Mouse (Mus musculus): ENCODE measurements around the gene H2-Eb2. TPM values are rescaled to one million over a fixed set of nuclear protein-coding genes. Genes with fewer than 3 reads are reported as not detected.

Gene H2-Eb2
- polyA plus RNA-seq (2012; ENCODE audit: insufficient read depth, insufficient read length, low replicate concordance, missing spikeins) = not detected in 2 replicates

DNA sequence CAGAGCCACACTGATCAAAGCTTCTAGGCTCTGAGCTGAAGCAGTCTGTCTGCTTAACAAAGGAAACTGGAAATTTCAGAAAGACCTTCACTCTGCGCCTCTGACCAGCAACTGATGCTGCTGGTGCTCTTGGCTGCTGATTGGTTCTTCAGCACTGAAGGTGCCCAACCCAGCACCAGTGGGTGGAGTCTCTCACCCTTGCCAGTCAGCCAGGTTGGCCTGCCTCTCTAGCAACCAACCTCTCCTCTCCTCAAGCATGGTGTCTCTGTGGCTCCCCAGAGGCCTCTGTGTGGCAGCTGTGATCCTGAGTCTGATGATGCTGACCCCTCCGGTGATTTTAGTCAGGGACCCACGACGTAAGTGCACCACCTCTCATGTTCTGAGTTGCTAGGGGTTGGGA, at the start of gene H2-Eb2:
Gene H2-Eb2 (plus strand): TSS at position 230 of the 400 bp plus-strand sequence.
- no peak within 1 kb of the TSS for H3K27ac ChIP-seq (ENCODE audit: insufficient read depth, low read depth, low read length)
- no peak for TF ChIP-seq POLR2A (IDR thresholded peaks at IDR 0.05; ENCODE audit: insufficient read depth, low read depth, low read length)
- no peak for TF ChIP-seq CTCF (IDR thresholded peaks at IDR 0.05; ENCODE audit: insufficient read depth, low read depth, low read length)
- no peak within 1 kb of the TSS for H3K4me3 ChIP-seq (ENCODE audit: insufficient read depth, low read depth, low read length)
- no peaks in the 10 kb centered on the region for H3K4me1 ChIP-seq (ENCODE audit: control insufficient read depth, insufficient read depth, low read length)
- WGBS = 58% methylated on average over 4 of the region's 4 CpGs

DNA sequence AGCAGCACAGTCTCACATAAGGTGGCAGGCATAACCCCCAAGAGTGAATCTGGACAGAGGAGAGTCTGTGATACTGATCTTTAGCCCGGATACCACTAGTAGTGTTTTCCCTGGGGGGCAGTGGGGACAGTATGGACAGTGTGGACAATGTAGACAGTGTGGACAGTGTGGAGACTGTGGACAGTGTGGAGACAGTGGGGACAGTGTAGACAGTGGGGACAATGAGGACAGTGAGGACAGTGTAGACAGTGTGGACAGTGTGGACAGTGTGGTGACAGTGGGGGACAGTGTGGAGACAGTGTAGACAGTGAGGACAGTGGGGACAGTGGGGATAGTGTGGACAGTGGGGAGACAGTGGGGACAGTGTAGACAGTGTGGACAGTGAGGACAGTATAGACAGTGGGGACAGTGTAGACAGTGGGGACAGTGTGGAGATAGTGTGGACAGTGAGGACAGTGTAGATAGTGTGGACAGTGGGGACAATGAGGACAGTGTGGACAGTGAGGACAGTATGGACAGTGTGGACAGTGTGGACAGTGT, 44.9 kb upstream of the H2-Eb2 start:
- H3K4me3 ChIP-seq (ENCODE audit: insufficient read depth, low read depth, low read length) = no peak overlapping the region

DNA sequence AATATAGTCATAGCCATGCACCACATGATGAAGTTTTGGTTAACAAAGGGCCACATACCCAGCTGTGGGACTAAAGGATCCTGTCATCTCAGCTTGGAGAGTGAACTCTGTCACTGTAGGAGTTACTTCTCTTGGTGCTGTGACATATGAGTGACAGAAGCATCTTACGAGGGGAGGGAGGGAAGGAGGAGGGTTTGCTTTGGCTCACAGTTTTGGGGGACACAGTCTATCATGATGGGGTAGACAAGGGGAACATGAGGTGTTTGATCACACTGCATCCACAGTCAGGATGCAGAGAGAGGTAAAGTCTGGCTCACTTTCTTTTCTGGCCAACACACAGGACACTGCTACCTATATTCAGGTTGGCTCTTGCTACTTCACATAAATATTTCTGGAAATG, 43.6 kb upstream of the H2-Eb2 start:
- Histone ChIP-seq H3K4me3 (ENCODE audit: insufficient read depth, low read depth, low read length) (no peak overlapping the region), H3K4me1 (ENCODE audit: control insufficient read depth, insufficient read depth, low read length) (no peaks in the 10 kb centered on the region), H3K27ac (ENCODE audit: insufficient read depth, low read depth, low read length) (no peak overlapping the region)
- 78% methylated on average over 1 of the region's 1 CpGs for WGBS
- TF ChIP-seq CTCF (IDR thresholded peaks at IDR 0.05; ENCODE audit: insufficient read depth, low read depth, low read length) (no peak), POLR2A (IDR thresholded peaks at IDR 0.05; ENCODE audit: insufficient read depth, low read depth, low read length) (no peak)

More for the DNA sequence above, 44.9 kb upstream of the H2-Eb2 start:
- no peak overlapping the region for H3K27ac ChIP-seq (ENCODE audit: insufficient read depth, low read depth, low read length)
- no peaks in the 10 kb centered on the region for H3K4me1 ChIP-seq (ENCODE audit: control insufficient read depth, insufficient read depth, low read length)
- WGBS = 78% methylated on average over 1 of the region's 1 CpGs
- no peak for TF ChIP-seq CTCF (IDR thresholded peaks at IDR 0.05; ENCODE audit: insufficient read depth, low read depth, low read length)
- TF ChIP-seq POLR2A (IDR thresholded peaks at IDR 0.05; ENCODE audit: insufficient read depth, low read depth, low read length) = no peak

DNA sequence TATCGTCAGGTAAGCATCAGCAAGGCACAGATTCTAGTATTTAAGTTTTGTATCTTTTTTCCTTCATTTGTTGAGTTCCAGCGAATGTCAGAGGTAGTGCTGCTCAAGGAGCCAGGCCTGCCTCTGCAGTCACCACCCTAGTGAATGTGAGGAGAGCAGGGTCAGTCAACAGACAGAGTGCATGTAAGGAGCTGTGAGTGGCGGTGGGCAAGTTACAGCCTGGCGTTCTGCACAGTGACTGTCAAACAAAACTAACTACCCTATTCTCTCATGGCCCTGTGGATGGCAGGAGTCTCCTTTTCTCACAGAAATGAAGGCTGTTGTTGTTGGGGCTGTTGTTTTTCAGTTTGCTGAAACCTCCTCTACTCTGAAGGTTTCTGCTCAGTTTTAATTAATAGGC, 40.1 kb upstream of the H2-Eb2 start:
- TF ChIP-seq POLR2A (IDR thresholded peaks at IDR 0.05; ENCODE audit: insufficient read depth, low read depth, low read length) (no peak), CTCF (IDR thresholded peaks at IDR 0.05; ENCODE audit: insufficient read depth, low read depth, low read length) (no peak)
- H3K27ac ChIP-seq (ENCODE audit: insufficient read depth, low read depth, low read length) = no peak overlapping the region
- H3K4me1 ChIP-seq (ENCODE audit: control insufficient read depth, insufficient read depth, low read length) = no peaks in the 10 kb centered on the region
- no peak overlapping the region for H3K4me3 ChIP-seq (ENCODE audit: insufficient read depth, low read depth, low read length)
- WGBS = 77% methylated on average over 4 of the region's 4 CpGs

DNA sequence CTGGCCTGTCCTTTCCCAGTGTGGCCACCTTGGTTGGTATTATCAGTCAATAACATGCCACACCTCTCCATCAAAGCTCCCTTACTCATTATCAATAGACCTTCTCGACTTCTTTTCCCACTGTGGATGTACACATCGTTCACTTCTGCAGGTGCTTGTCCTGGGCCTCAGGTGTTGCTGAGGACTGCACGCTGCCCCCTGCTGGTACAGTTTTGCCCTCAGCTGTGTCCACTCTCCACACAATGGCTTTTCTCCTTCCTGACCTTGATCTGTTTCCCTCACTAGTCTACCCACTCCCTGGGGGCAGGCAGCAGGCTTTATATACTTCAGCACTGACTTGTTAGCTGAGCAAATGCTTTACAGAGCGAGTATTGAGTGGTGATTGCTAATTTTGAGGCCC, 39.6 kb upstream of the H2-Eb2 start:
- 41% methylated on average over 4 of the region's 4 CpGs for WGBS
- Histone ChIP-seq H3K4me1 (ENCODE audit: control insufficient read depth, insufficient read depth, low read length) (no peaks in the 10 kb centered on the region), H3K4me3 (ENCODE audit: insufficient read depth, low read depth, low read length) (no peak overlapping the region), H3K27ac (ENCODE audit: insufficient read depth, low read depth, low read length) (no peak overlapping the region)
- TF ChIP-seq POLR2A (IDR thresholded peaks at IDR 0.05; ENCODE audit: insufficient read depth, low read depth, low read length) = no peak

DNA sequence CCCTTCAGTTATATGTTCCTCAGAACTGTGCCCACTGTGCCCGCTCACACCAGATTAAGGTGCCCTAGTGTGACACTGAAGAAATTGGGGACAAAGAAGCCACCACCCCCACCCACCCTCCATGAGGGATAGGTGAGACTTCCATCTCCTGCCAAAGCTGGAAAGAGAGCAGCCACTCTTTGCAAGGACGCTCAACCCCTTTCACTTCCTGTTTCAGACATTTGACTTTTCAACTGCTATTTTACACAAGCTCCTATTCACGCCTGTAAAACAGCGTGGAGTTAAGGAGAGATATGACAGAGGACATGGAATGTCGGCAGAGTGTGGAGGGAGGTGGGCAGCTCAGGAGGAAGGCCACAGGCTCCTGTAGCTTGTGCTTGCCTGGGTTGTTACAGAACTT, 39.0 kb upstream of the H2-Eb2 start:
- Histone ChIP-seq H3K27ac (ENCODE audit: insufficient read depth, low read depth, low read length) (no peak overlapping the region), H3K4me1 (ENCODE audit: control insufficient read depth, insufficient read depth, low read length) (no peaks in the 10 kb centered on the region), H3K4me3 (ENCODE audit: insufficient read depth, low read depth, low read length) (no peak overlapping the region)
- TF ChIP-seq POLR2A (IDR thresholded peaks at IDR 0.05; ENCODE audit: insufficient read depth, low read depth, low read length) = no peak
- TF ChIP-seq CTCF (IDR thresholded peaks at IDR 0.05; ENCODE audit: insufficient read depth, low read depth, low read length) = no peak
- 89% methylated on average over 5 of the region's 5 CpGs for WGBS

DNA sequence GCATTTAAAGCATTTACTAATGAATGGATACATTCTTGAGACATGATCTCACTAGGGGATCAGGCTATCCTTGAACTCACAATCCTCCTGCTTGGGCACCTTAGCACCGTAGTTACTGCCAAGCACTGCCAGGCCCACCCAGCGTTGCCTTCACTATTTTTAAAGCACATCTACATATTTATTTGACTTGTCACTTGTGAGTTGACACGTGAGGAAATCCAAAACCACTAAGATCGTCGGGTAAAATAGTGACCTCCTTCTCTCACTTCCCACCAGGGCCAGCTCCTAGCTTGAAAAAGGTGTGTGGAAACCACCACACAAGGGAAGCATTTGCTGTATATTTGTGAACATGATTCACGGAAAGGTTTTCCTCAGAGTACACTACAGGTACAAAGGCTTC, 38.5 kb upstream of the H2-Eb2 start:
- Histone ChIP-seq H3K27ac (ENCODE audit: insufficient read depth, low read depth, low read length) (no peak overlapping the region), H3K4me1 (ENCODE audit: control insufficient read depth, insufficient read depth, low read length) (no peaks in the 10 kb centered on the region), H3K4me3 (ENCODE audit: insufficient read depth, low read depth, low read length) (no peak overlapping the region)
- TF ChIP-seq CTCF (IDR thresholded peaks at IDR 0.05; ENCODE audit: insufficient read depth, low read depth, low read length) (no peak), POLR2A (IDR thresholded peaks at IDR 0.05; ENCODE audit: insufficient read depth, low read depth, low read length) (no peak)
- 74% methylated on average over 6 of the region's 6 CpGs for WGBS

DNA sequence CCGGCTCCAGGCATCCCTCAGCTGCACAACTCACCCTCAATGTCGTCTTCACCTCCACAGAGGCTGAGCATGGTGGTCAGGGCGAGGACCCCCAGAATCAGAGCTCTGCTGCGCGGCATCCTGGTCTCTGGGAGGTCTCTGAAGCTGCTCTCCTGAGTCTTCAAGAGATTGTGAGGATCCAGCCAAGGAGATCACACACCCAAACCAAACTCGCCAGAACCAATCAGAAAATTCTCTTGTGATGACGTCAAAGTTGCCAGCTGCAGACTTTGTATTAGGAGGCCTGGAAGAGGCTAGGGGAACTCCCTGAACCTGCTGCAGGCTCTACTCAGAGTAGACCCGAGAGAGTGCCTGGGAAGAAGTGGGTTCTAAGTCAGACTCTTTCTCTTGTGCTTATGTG, 37.8 kb upstream of the H2-Eb2 start, which contains the start of gene H2-Aa:
Gene H2-Aa (minus strand): TSS at position 176 of the 400 bp plus-strand sequence.
- Histone ChIP-seq H3K4me3 (ENCODE audit: insufficient read depth, low read depth, low read length) (no peak within 1 kb of the TSS), H3K4me1 (ENCODE audit: control insufficient read depth, insufficient read depth, low read length) (no peaks in the 10 kb centered on the region), H3K27ac (ENCODE audit: insufficient read depth, low read depth, low read length) (no peak within 1 kb of the TSS)
- 20% methylated on average over 8 of the region's 8 CpGs for WGBS
- no peak for TF ChIP-seq POLR2A (IDR thresholded peaks at IDR 0.05; ENCODE audit: insufficient read depth, low read depth, low read length)

DNA sequence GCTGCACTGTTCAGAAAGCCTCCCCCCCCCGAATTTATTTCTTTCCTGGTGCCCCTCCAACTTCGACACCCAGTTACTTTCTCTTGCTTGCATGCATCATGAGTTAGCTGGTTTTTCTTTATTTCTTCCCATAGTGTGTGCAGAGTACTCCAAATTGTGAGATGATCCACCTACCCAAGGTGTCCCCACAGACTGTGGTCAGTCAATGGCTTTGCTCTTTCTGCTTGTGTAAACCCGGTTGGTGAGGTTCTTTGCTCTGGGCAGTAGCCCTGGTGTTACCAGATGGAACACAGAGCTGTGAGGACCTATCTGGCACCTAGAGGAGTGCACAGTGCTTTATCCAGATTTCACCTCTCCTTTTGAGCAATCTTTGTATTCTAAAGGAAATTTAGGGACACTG, 37.3 kb upstream of the H2-Eb2 start:
- Histone ChIP-seq H3K4me3 (ENCODE audit: insufficient read depth, low read depth, low read length) (no peak overlapping the region), H3K4me1 (ENCODE audit: control insufficient read depth, insufficient read depth, low read length) (no peaks in the 10 kb centered on the region), H3K27ac (ENCODE audit: insufficient read depth, low read depth, low read length) (no peak overlapping the region)
- 62% methylated on average over 3 of the region's 3 CpGs for WGBS
- no peak for TF ChIP-seq POLR2A (IDR thresholded peaks at IDR 0.05; ENCODE audit: insufficient read depth, low read depth, low read length)
- no peak for TF ChIP-seq CTCF (IDR thresholded peaks at IDR 0.05; ENCODE audit: insufficient read depth, low read depth, low read length)

DNA sequence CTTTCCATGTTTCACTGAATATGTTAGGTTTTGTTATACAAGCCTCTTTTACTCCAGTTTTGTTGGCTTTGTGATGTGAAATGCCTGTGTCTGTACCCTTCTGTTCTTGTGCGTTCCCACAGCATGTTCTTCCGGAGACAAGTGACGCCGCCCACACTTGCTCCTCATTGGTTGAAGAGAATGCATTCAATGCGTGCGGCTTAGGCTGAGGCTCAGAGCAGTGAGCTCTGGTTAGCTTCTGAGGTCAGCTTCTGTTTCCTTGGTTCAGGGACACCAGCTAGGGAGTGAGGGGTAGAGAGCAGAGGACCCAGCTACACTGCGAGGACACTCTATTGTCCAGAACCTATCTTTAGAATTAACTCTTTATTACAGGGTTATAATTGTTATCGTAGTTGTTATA, 33.9 kb upstream of the H2-Eb2 start:
- 12% methylated on average over 8 of the region's 8 CpGs for WGBS
- no peak overlapping the region for H3K4me3 ChIP-seq (ENCODE audit: insufficient read depth, low read depth, low read length)
- H3K4me1 ChIP-seq (ENCODE audit: control insufficient read depth, insufficient read depth, low read length) = peaks cover 7% of the 10 kb centered on the region
- TF ChIP-seq CTCF (IDR thresholded peaks at IDR 0.05; ENCODE audit: insufficient read depth, low read depth, low read length) (no peak), POLR2A (IDR thresholded peaks at IDR 0.05; ENCODE audit: insufficient read depth, low read depth, low read length) (no peak)
- H3K27ac ChIP-seq (ENCODE audit: insufficient read depth, low read depth, low read length) = no peak overlapping the region

All from olfactory bulb, adult 2 months (tissue).